Mouse (Mus musculus) limb, embryonic 14.5 days (tissue): ENCODE results near the gene Gpkow. TPM values are rescaled to one million over a fixed set of nuclear protein-coding genes. Genes with fewer than 3 reads are reported as not detected.
"Not testable (repeated sequence)": the region's sequence is repeated elsewhere in the genome, so short reads cannot be mapped to it uniquely, and the experiment has no call there.

Experiments used
- ATAC-seq: fragments of 200-750 bp; cut with Nextera tagmentation; 2 replicates; pipeline ENCODE4 v1.8.0; 2017; ENCODE audit warnings: low read depth, moderate number of reproducible peaks, moderate TSS enrichment; ENCODE audit not compliant: low FRiP score
- DNase-seq: peaks from one replicate; pipeline ENCODE4 v3.0.0-alpha.2; 2015; ENCODE audit warnings: low spot score
- H3K27ac ChIP-seq: fragments of 300-500 bp; sonication (generic); replicated peaks from 2 replicates; pipeline ENCODE4 v1.5.1; 2014; ENCODE audit warnings: low read depth, mild to moderate bottlenecking, low read length, moderate library complexity, mixed read lengths
- H3K27me3 ChIP-seq: fragments of 300-500 bp; sonication (generic); 2 replicates; pipeline ENCODE4 v1.6.1; 2014; ENCODE audit warnings: low read length, mixed read lengths; ENCODE audit not compliant: control insufficient read depth, insufficient read depth
- H3K36me3 ChIP-seq: fragments of 300-500 bp; sonication (generic); 2 replicates; pipeline ENCODE4 v1.6.1; 2014; ENCODE audit warnings: mild to moderate bottlenecking, low read length, moderate library complexity, mixed read lengths; ENCODE audit not compliant: control insufficient read depth, insufficient read depth
- H3K4me1 ChIP-seq: fragments of 300-500 bp; sonication (generic); 2 replicates; pipeline ENCODE4 v1.6.1; 2014; ENCODE audit warnings: antibody characterized with exemption, low read length, mixed read lengths; ENCODE audit not compliant: control insufficient read depth, insufficient read depth
- H3K4me2 ChIP-seq: fragments of 300-500 bp; sonication (generic); replicated peaks from 2 replicates; pipeline ENCODE4 v1.6.1; 2014; ENCODE audit warnings: low read depth, mild to moderate bottlenecking, low read length, moderate library complexity; ENCODE audit not compliant: severe bottlenecking
- H3K4me3 ChIP-seq: fragments of 300-500 bp; sonication (generic); replicated peaks from 2 replicates; pipeline ENCODE4 v1.5.1; 2014; ENCODE audit warnings: low read length
- H3K9ac ChIP-seq: fragments of 300-500 bp; sonication (generic); 2 replicates; pipeline ENCODE4 v1.6.1; 2014; ENCODE audit warnings: mild to moderate bottlenecking, low read depth, low read length, moderate library complexity; ENCODE audit not compliant: severe bottlenecking
- H3K9me3 ChIP-seq: fragments of 300-500 bp; sonication (generic); 2 replicates; pipeline ENCODE4 v1.6.1; 2016; ENCODE audit warnings: low read length; ENCODE audit not compliant: control insufficient read depth
- POLR2A ChIP-seq: fragments of 200-500 bp; IDR thresholded peaks from 2 replicates; pipeline ENCODE4 v1.8.0; 2012; ENCODE audit warnings: inconsistent platforms, mild to moderate bottlenecking, moderate library complexity, borderline replicate concordance; ENCODE audit not compliant: insufficient read depth, insufficient read length; ENCODE audit errors: extremely low read depth
- WGBS: fragments of 180-500 bp; shearing (Covaris S2); extraction: QIAGEN DNeasy Blood & Tissue Kit; methylation state at CpG from one replicate; pipeline ENCODE4 v1.1.7; 2014; 5-methylcytosine and 5-hydroxymethylcytosine counted together
- polyA plus RNA-seq, 2 experiments: library from polyadenylated mRNA; depleted of rRNA in 1 of 2; stranded (reverse) in 1 of 2; unstranded in 1 of 2; fragments of >200 nt; fragmentation: Nextera tagmentation in 1 of 2; extraction: Ambion mirVana in 1 of 2; gene quantifications; 2 replicates each; pipeline versions ENCODE4 v1.2.1 to v1.2.3; 2012 to 2014

Gpkow gene
- polyA plus RNA-seq, 2 experiments, result 28.9 to 37.8 TPM

- Histone ChIP-seq H3K27me3 (no peaks in the 10 kb centered on the region), H3K36me3 (no peaks in the 10 kb centered on the region), H3K9ac (no peak within 1 kb of the TSS; the same call in 1 of the 2 replicates), H3K4me1 (no peaks in the 10 kb centered on the region), H3K4me3 (peak within 1 kb of the TSS; percentile 29), H3K4me2 (peak within 1 kb of the TSS; percentile 43), H3K27ac (no peak within 1 kb of the TSS), H3K9me3 (no peaks in the 10 kb centered on the region)
- ATAC-seq (no peak), DNase-seq (no peak)
- TF ChIP-seq POLR2A, result no peak
- 61% methylated on average over 14 of the region's 14 CpGs for WGBS
Measured at GRCm38 (mm10) chrX:7680864-7681263, 16.1 kb upstream of the Gpkow start, which contains the start of gene Magix. Gene Magix (minus strand): TSS chrX:7681251.

GRCm38 (mm10) chrX:7688321-7688720, 8.6 kb upstream of the Gpkow start:
- Histone ChIP-seq H3K9ac (no peak overlapping the region), H3K36me3 (no peaks in the 10 kb centered on the region), H3K4me1 (no peaks in the 10 kb centered on the region), H3K4me2 (no peak overlapping the region), H3K27ac (no peak overlapping the region), H3K9me3 (no peaks in the 10 kb centered on the region), H3K27me3 (no peaks in the 10 kb centered on the region), H3K4me3 (no peak overlapping the region)
- TF ChIP-seq POLR2A, result no peak
- WGBS, result 100% methylated on average over 2 of the region's 2 CpGs
- DNase-seq, result no peak
- no peak for ATAC-seq

GRCm38 (mm10) chrX:7690486-7690885, 6.4 kb upstream of the Gpkow start:
- 71% methylated on average over 3 of the region's 3 CpGs for WGBS
- DNase-seq (no peak), ATAC-seq (no peak)
- H3K4me1 ChIP-seq, result no peaks in the 10 kb centered on the region
- H3K27ac ChIP-seq, result no peak overlapping the region
- no peak for TF ChIP-seq POLR2A
- no peak overlapping the region for H3K4me2 ChIP-seq
- H3K9me3 ChIP-seq, result no peaks in the 10 kb centered on the region
- H3K4me3 ChIP-seq, result no peak overlapping the region
- no peaks in the 10 kb centered on the region for H3K36me3 ChIP-seq
- no peaks in the 10 kb centered on the region for H3K27me3 ChIP-seq
- no peak overlapping the region for H3K9ac ChIP-seq

- DNase-seq (no peak), ATAC-seq (no peak)
- Histone ChIP-seq H3K4me3 (no peak overlapping the region), H3K9me3 (no peaks in the 10 kb centered on the region), H3K9ac (no peak overlapping the region), H3K27me3 (no peaks in the 10 kb centered on the region), H3K4me2 (no peak overlapping the region), H3K27ac (no peak overlapping the region), H3K4me1 (no peaks in the 10 kb centered on the region), H3K36me3 (no peaks in the 10 kb centered on the region)
- no peak for TF ChIP-seq POLR2A
- 42% methylated on average over 4 of the region's 4 CpGs for WGBS
Measured at GRCm38 (mm10) chrX:7692862-7693261, 4.1 kb upstream of the Gpkow start.

GRCm38 (mm10) chrX:7696520-7696919, 411 bp upstream of the Gpkow start:
- Histone ChIP-seq H3K27me3 (no peaks in the 10 kb centered on the region), H3K9me3 (no peaks in the 10 kb centered on the region), H3K27ac (no peak overlapping the region), H3K9ac (no peak overlapping the region), H3K4me2 (peak overlapping the region; percentile 31), H3K4me3 (peak overlapping the region; percentile 55), H3K4me1 (no peaks in the 10 kb centered on the region), H3K36me3 (no peaks in the 10 kb centered on the region)
- ATAC-seq, result 0 out of 2 replicates have a peak, but pooled peaks have one; percentile 5
- no peak for DNase-seq
- no peak for TF ChIP-seq POLR2A
- WGBS, result 49% methylated on average over 6 of the region's 6 CpGs

GRCm38 (mm10) chrX:7713764-7714134, 16.8 kb downstream of the Gpkow start:
- H3K9me3 ChIP-seq, H3K36me3 ChIP-seq, H3K27me3 ChIP-seq, H3K4me1 ChIP-seq, H3K27ac ChIP-seq, H3K9ac ChIP-seq, DNase-seq: not testable (repeated sequence)
- peak overlapping the region; percentile 35 for H3K4me3 ChIP-seq
- WGBS, result 27% methylated on average over 5 of the region's 12 CpGs
- peak overlapping the region; percentile 44 for H3K4me2 ChIP-seq
- 0 out of 2 replicates have a peak, but pooled peaks have one; percentile 9 for ATAC-seq

GRCm38 (mm10) chrX:7714135-7714899, 17.4 kb downstream of the Gpkow start, which contains the start of gene Wdr45:
Gene Wdr45 (plus strand): TSS chrX:7714333.
- WGBS, result 23% methylated on average over 17 of the region's 60 CpGs

GRCm38 (mm10) chrX:7716058-7716457, 19.1 kb downstream of the Gpkow start:
- not testable (repeated sequence) for H3K36me3 ChIP-seq, DNase-seq, H3K27ac ChIP-seq, H3K9me3 ChIP-seq, H3K4me3 ChIP-seq, H3K27me3 ChIP-seq, H3K4me2 ChIP-seq, H3K4me1 ChIP-seq, H3K9ac ChIP-seq, ATAC-seq
- WGBS, result 24% methylated on average over 1 of the region's 1 CpGs

More at GRCm38 (mm10) chrX:7714135-7714899, 17.4 kb downstream of the Gpkow start, which contains the start of gene Wdr45:
- peak within 1 kb of the TSS; percentile 35 for H3K4me3 ChIP-seq
- not testable (repeated sequence) for H3K27ac ChIP-seq, H3K9ac ChIP-seq, H3K36me3 ChIP-seq, H3K4me1 ChIP-seq, H3K27me3 ChIP-seq, H3K9me3 ChIP-seq
- peak; percentile 97 for ATAC-seq
- peak within 1 kb of the TSS; percentile 44 for H3K4me2 ChIP-seq
- peak; percentile 93 for DNase-seq
